Mouse (Mus musculus): ENCODE measurements around the gene Smim14. TPM values are rescaled to one million over a fixed set of nuclear protein-coding genes. Genes with fewer than 3 reads are reported as not detected.

Smim14 gene
- total RNA-seq, 2 experiments from 2014 or later, result 155 to 187 TPM

- no peak for DNase-seq
Observed at GRCm38 (mm10) chr5:65460361-65460760, 76.6 kb downstream of the Smim14 start.

GRCm38 (mm10) chr5:65459454-65459853 is 77.5 kb downstream of the Smim14 start:
- no peak for DNase-seq

- peak in 1 of 2 experiments; percentile 55 for DNase-seq
Observed at GRCm38 (mm10) chr5:65457846-65458245, 79.1 kb downstream of the Smim14 start.

GRCm38 (mm10) chr5:65457086-65457827 is 79.7 kb downstream of the Smim14 start:
- no peak for DNase-seq

GRCm38 (mm10) chr5:65454771-65455170 is 82.2 kb downstream of the Smim14 start:
- DNase-seq, result peak; percentile 52 to 53

- no peak for DNase-seq
Observed at GRCm38 (mm10) chr5:65448941-65449340, 88.0 kb downstream of the Smim14 start.

- no peak for DNase-seq
Observed at GRCm38 (mm10) chr5:65447826-65448225, 89.2 kb downstream of the Smim14 start.

GRCm38 (mm10) chr5:65446756-65447155 is 90.2 kb downstream of the Smim14 start:
- DNase-seq, result no peak

- no peak for DNase-seq
Observed at GRCm38 (mm10) chr5:65444981-65445380, 92.0 kb downstream of the Smim14 start.

GRCm38 (mm10) chr5:65438041-65438440 is 98.9 kb downstream of the Smim14 start:
- DNase-seq, result no peak

- peak; percentile 99 for DNase-seq
Observed at GRCm38 (mm10) chr5:65435806-65436561, 101.0 kb downstream of the Smim14 start, which contains the start of gene Ugdh. Gene Ugdh (minus strand): TSS chr5:65435949.

GRCm38 (mm10) chr5:65435363-65435805 is 101.6 kb downstream of the Smim14 start:
- no peak for DNase-seq

- no peak for DNase-seq
Observed at GRCm38 (mm10) chr5:65434471-65435362, 102.3 kb downstream of the Smim14 start.

- no peak for DNase-seq
Observed at GRCm38 (mm10) chr5:65429441-65429840, 107.5 kb downstream of the Smim14 start.

- DNase-seq, result no peak
Observed at GRCm38 (mm10) chr5:65428321-65428720, 108.7 kb downstream of the Smim14 start.

GRCm38 (mm10) chr5:65425251-65425650 is 111.7 kb downstream of the Smim14 start:
- no peak for DNase-seq

GRCm38 (mm10) chr5:65424215-65424614 is 112.8 kb downstream of the Smim14 start:
- DNase-seq, result peak in 1 of 2 experiments; percentile 15

GRCm38 (mm10) chr5:65422803-65423202 is 114.2 kb downstream of the Smim14 start:
- DNase-seq, result no peak

GRCm38 (mm10) chr5:65420822-65421221 is 116.2 kb downstream of the Smim14 start:
- DNase-seq, result no peak

GRCm38 (mm10) chr5:65419136-65419535 is 117.8 kb downstream of the Smim14 start:
- no peak for DNase-seq

GRCm38 (mm10) chr5:65415653-65416458 is 121.1 kb downstream of the Smim14 start:
- peak; percentile 5 to 22 for DNase-seq
